Mouse (Mus musculus): ENCODE results near the gene Phf23. TPM values are rescaled to one million over a fixed set of nuclear protein-coding genes. Genes with fewer than 3 reads are reported as not detected.

The Phf23 gene
- polyA plus RNA-seq, 1 experiment from 2014 or later: 48.5 TPM

DNA sequence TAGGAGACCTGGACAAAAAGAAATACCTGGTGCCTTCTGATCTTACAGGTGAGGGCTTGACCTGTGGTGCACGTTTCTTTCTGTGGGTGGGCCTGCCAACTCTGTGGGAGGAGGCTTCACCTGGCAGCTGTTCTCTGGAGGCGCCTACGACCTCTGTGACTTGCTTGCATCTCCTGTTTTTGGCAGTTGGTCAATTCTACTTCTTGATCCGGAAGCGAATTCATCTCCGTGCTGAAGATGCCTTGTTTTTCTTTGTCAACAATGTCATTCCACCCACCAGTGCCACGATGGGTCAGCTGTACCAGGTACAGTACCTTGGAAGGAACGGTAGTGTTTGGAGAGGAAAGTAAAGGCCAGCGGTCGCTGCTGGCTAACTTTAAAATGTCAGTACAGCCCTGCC is 3.2 kb upstream of the Phf23 start:
- Histone ChIP-seq H3K36me3 (ENCODE audit: control insufficient read depth, insufficient read depth, low read length) (peaks cover 49% of the 10 kb centered on the region), H3K9ac (ENCODE audit: low read depth, low read length) (peak overlapping the region; percentile 87; the same call in 1 of the 2 replicates), H3K27ac (ENCODE audit: low read depth, low read length) (no peak overlapping the region), H3K4me2 (replicated peaks; ENCODE audit: low read depth, low read length) (peak overlapping the region; percentile 61), H3K27me3 (ENCODE audit: control insufficient read depth, insufficient read depth, low read length) (no peaks in the 10 kb centered on the region), H3K4me1 (ENCODE audit: control insufficient read depth, insufficient read depth, low read length) (peaks cover 10% of the 10 kb centered on the region), H3K4me3 (ENCODE audit: low read length) (peak overlapping the region; percentile 85), H3K9me3 (ENCODE audit: control insufficient read depth, low read length) (no peaks in the 10 kb centered on the region)
- WGBS: 81% methylated on average over 10 of the region's 10 CpGs
- no peak for ATAC-seq (ENCODE audit: low FRiP score, low TSS enrichment)

DNA sequence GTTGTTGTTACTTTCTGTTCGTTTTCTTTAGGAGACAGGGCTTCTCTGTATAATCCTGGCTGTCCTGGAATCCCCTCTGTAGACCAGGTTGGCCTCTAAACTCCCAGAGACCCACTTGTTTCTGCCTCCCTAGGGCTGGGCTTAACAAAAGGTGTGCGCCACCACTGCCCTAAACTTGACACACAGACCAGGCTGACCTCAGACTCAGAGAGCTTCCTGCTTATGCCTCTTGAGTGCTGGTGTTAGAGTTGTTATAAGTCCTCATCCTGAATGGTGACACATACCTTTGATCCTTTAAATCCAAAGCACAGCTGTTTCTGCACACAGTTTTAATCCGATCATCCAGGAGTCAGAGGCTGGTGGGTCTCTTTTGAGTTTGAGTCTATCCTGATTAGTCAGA is 2.6 kb upstream of the Phf23 start:
- Histone ChIP-seq H3K9ac (ENCODE audit: low read depth, low read length) (0 out of 2 replicates have a peak overlapping the region, but pooled peaks have one; percentile 87), H3K4me2 (replicated peaks; ENCODE audit: low read depth, low read length) (no peak overlapping the region; the same call in 1 of the 2 replicates), H3K27me3 (ENCODE audit: control insufficient read depth, insufficient read depth, low read length) (no peaks in the 10 kb centered on the region), H3K27ac (ENCODE audit: low read depth, low read length) (no peak overlapping the region), H3K9me3 (ENCODE audit: control insufficient read depth, low read length) (no peaks in the 10 kb centered on the region), H3K36me3 (ENCODE audit: control insufficient read depth, insufficient read depth, low read length) (peaks cover 49% of the 10 kb centered on the region), H3K4me3 (ENCODE audit: low read length) (peak overlapping the region; percentile 85; the same call in 1 of the 2 replicates), H3K4me1 (ENCODE audit: control insufficient read depth, insufficient read depth, low read length) (peaks cover 15% of the 10 kb centered on the region)
- WGBS: 90% methylated on average over 3 of the region's 3 CpGs
- ATAC-seq (ENCODE audit: low FRiP score, low TSS enrichment): no peak

DNA sequence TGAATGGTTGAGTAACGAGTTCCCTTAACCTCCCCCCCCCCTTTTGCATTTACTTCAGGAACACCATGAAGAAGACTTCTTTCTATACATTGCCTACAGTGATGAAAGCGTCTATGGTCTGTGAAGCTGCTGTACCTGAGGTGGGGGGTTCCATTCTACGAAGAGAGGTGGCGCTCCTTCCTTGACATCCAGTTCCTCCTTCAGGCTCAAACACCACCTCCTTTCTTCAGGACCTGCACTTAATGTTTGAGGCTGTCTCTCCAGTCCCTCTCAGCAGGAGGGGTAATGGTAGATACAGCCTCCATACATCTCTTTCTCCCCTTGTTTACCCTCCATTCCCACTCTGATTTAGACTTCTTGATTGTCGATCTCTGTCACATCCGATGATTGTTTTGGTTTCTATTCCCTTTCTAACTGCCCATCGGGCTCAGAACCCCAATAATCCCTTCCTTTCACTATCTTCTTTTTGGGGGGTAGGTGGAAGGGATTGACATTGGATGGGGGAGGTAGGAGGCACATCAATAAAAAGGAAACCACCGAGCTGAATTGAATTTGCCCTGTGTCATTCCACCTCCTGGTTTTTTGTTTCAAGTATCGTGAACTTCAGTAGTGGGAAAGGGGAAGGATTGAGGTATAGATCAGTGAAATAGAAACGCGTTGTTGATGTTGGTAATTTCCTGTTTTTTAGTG is 1.0 kb upstream of the Phf23 start:
- no peak overlapping the region; the same call in 1 of the 2 replicates for H3K27ac ChIP-seq (ENCODE audit: low read depth, low read length)
- H3K4me2 ChIP-seq (replicated peaks; ENCODE audit: low read depth, low read length): peak overlapping the region; percentile 32
- 87% methylated on average over 11 of the region's 11 CpGs for WGBS
- peak overlapping the region; percentile 99; the same call in 1 of the 2 replicates for H3K4me3 ChIP-seq (ENCODE audit: low read length)
- peaks cover 17% of the 10 kb centered on the region for H3K4me1 ChIP-seq (ENCODE audit: control insufficient read depth, insufficient read depth, low read length)
- H3K9me3 ChIP-seq (ENCODE audit: control insufficient read depth, low read length): no peaks in the 10 kb centered on the region
- no peak for ATAC-seq (ENCODE audit: low FRiP score, low TSS enrichment)
- H3K27me3 ChIP-seq (ENCODE audit: control insufficient read depth, insufficient read depth, low read length): no peaks in the 10 kb centered on the region
- H3K9ac ChIP-seq (ENCODE audit: low read depth, low read length): no peak overlapping the region
- peaks cover 49% of the 10 kb centered on the region for H3K36me3 ChIP-seq (ENCODE audit: control insufficient read depth, insufficient read depth, low read length)

DNA sequence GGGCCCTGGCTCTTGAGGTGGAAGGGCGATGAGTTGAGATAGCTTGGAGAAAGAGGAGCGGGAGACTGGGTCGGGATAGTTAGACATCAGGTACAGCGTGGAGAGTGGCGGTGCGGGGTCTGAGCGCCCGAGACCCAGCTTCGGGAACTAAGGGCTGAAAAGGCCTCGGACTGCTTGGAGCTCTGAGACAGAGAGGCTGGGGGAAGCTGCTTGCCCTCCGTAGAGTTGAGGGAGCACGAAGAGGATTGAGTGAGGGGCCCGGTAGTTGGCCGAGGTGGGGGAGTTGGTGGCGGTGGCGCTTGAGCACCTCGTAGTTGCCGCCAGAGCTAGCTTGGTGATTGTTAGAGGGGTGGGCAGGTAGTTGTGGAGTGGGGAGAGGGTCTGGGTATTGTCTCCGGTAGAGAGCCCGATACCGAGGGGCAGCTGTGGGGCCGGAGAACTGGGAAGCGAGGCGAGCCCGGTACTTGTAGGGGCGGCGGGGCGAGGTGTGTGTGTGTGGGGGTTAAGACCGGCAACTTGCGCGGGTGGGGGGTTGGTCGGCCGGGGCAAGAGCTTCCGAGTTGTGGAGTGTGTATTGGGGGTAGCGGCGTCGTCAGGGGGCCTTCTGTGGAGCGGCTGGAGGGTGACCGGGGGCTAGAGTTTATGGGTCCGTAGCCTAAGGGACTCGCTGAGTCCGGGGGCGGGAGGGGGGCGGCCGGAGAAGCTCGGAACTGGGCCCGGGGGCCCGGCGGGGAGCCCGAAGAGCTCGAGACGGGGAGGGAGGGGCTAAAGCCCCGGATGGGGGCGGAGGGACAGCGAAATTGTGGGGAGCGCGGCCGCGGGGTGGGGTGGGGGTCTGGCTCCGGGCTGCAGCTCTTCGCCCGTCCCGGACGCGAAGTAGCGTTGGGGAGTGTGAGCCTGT is 834 bp downstream of the Phf23 start:
- Histone ChIP-seq H3K27me3 (ENCODE audit: control insufficient read depth, insufficient read depth, low read length) (no peaks in the 10 kb centered on the region), H3K4me3 (ENCODE audit: low read length) (peak overlapping the region; percentile 99), H3K9me3 (ENCODE audit: control insufficient read depth, low read length) (no peaks in the 10 kb centered on the region), H3K36me3 (ENCODE audit: control insufficient read depth, insufficient read depth, low read length) (peaks cover 48% of the 10 kb centered on the region), H3K9ac (ENCODE audit: low read depth, low read length) (peak overlapping the region; percentile 98), H3K4me2 (replicated peaks; ENCODE audit: low read depth, low read length) (peak overlapping the region; percentile 49), H3K4me1 (ENCODE audit: control insufficient read depth, insufficient read depth, low read length) (peaks cover 20% of the 10 kb centered on the region), H3K27ac (ENCODE audit: low read depth, low read length) (peak overlapping the region; percentile 98)
- 1% methylated on average over 60 of the region's 66 CpGs for WGBS
- peak; percentile 0; the same call in 1 of the 2 replicates for ATAC-seq (ENCODE audit: low FRiP score, low TSS enrichment)

DNA sequence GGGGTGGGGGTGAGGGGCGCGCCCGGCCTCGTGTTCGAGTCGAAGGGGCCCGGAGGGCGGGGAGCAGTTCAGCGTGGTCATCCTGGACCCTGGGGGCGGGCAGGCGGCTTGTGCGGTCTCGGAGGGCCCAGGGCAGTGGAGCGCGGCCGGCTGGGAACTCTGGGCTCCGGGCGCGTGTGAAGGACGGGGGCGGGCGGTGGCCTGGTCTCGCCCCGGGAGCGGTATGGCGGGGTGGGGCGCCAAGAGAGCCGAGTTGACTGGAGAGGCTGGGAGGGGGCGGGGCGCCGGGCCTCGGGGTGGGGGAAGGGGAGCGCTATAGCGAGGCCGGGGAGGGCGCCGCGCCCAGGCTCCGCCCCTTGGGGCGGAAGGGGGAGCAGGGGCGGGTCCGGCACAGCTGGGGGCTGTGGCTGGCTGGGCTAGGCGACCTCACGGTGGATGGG is 1.5 kb downstream of the Phf23 start:
- Histone ChIP-seq H3K4me2 (replicated peaks; ENCODE audit: low read depth, low read length) (peak overlapping the region; percentile 49), H3K27me3 (ENCODE audit: control insufficient read depth, insufficient read depth, low read length) (no peaks in the 10 kb centered on the region), H3K27ac (ENCODE audit: low read depth, low read length) (peak overlapping the region; percentile 98), H3K9ac (ENCODE audit: low read depth, low read length) (peak overlapping the region; percentile 98), H3K36me3 (ENCODE audit: control insufficient read depth, insufficient read depth, low read length) (peaks cover 48% of the 10 kb centered on the region), H3K9me3 (ENCODE audit: control insufficient read depth, low read length) (no peaks in the 10 kb centered on the region), H3K4me1 (ENCODE audit: control insufficient read depth, insufficient read depth, low read length) (peaks cover 27% of the 10 kb centered on the region), H3K4me3 (ENCODE audit: low read length) (peak overlapping the region; percentile 99)
- WGBS: 2% methylated on average over 28 of the region's 44 CpGs
- ATAC-seq (ENCODE audit: low FRiP score, low TSS enrichment): peak; percentile 75

DNA sequence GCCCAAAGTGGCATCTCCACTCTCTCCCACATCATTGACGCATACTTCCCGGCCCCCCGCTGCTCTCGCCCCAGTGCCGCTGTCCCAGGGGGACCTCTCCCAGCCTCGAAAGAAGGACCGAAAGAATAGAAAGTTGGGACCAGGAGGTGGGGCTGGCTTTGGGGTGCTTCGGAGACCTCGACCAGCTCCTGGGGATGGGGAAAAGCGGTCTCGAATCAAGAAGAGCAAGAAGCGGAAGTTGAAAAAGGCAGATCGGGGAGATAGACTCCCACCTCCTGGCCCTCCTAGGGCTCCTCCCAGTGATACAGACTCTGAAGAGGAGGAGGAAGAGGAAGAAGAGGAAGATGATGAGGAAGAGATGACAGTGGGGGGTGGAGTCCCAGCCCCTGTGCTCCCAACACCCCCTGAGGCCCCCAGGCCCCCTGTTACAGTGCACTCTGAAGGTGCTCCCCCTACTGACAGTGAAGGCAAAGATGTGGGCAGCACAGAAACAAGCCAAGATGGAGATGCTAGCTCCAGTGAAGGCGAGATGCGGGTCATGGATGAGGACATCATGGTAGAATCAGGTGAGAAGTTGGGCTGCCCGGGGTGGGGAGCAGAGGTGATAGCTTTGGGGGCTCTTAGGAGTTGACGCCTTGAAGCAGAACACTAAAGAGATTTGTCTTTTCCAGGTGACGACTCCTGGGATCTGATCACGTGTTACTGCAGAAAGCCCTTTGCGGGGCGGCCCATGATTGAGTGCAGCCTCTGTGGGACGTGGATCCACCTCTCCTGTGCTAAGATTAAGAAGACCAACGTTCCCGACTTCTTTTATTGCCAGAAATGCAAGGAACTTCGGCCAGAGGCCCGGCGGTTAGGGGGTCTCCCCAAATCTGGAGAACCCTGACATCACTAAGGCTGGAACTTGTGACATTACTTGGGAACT is 3.3 kb downstream of the Phf23 start:
- peaks cover 37% of the 10 kb centered on the region for H3K36me3 ChIP-seq (ENCODE audit: control insufficient read depth, insufficient read depth, low read length)
- H3K4me3 ChIP-seq (ENCODE audit: low read length): no peak overlapping the region; the same call in 1 of the 2 replicates
- no peaks in the 10 kb centered on the region for H3K9me3 ChIP-seq (ENCODE audit: control insufficient read depth, low read length)
- H3K9ac ChIP-seq (ENCODE audit: low read depth, low read length): no peak overlapping the region
- no peak for ATAC-seq (ENCODE audit: low FRiP score, low TSS enrichment)
- WGBS: 92% methylated on average over 27 of the region's 27 CpGs
- H3K27me3 ChIP-seq (ENCODE audit: control insufficient read depth, insufficient read depth, low read length): no peaks in the 10 kb centered on the region
- no peak overlapping the region for H3K27ac ChIP-seq (ENCODE audit: low read depth, low read length)
- H3K4me2 ChIP-seq (replicated peaks; ENCODE audit: low read depth, low read length): no peak overlapping the region
- peaks cover 31% of the 10 kb centered on the region for H3K4me1 ChIP-seq (ENCODE audit: control insufficient read depth, insufficient read depth, low read length)

DNA sequence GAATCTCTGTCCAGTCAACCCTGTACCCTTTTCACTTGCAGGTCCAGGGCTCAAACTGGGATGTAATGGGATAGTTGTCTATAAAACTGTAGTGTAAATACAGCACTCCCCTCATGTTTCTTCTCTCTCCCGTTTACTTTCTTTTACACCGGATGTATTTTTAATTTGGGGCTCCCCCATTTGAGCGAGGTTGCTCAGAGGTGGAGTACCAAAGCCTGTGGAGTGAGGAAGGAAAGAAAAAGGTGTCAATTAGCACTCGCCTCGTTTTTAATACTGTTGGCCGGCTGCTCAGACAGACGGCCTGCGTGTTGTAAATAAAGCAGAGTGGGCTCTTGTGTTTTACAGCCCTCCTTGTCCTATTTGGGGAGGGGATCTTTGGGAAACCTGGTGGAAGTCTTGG is 4.1 kb downstream of the Phf23 start:
- ATAC-seq (ENCODE audit: low FRiP score, low TSS enrichment): no peak
- Histone ChIP-seq H3K27me3 (ENCODE audit: control insufficient read depth, insufficient read depth, low read length) (no peaks in the 10 kb centered on the region), H3K27ac (ENCODE audit: low read depth, low read length) (peak overlapping the region; percentile 13; the same call in 1 of the 2 replicates), H3K4me2 (replicated peaks; ENCODE audit: low read depth, low read length) (no peak overlapping the region), H3K9ac (ENCODE audit: low read depth, low read length) (no peak overlapping the region), H3K4me3 (ENCODE audit: low read length) (no peak overlapping the region), H3K9me3 (ENCODE audit: control insufficient read depth, low read length) (no peaks in the 10 kb centered on the region), H3K36me3 (ENCODE audit: control insufficient read depth, insufficient read depth, low read length) (peaks cover 30% of the 10 kb centered on the region), H3K4me1 (ENCODE audit: control insufficient read depth, insufficient read depth, low read length) (peaks cover 31% of the 10 kb centered on the region)
- WGBS: 62% methylated on average over 8 of the region's 8 CpGs

DNA sequence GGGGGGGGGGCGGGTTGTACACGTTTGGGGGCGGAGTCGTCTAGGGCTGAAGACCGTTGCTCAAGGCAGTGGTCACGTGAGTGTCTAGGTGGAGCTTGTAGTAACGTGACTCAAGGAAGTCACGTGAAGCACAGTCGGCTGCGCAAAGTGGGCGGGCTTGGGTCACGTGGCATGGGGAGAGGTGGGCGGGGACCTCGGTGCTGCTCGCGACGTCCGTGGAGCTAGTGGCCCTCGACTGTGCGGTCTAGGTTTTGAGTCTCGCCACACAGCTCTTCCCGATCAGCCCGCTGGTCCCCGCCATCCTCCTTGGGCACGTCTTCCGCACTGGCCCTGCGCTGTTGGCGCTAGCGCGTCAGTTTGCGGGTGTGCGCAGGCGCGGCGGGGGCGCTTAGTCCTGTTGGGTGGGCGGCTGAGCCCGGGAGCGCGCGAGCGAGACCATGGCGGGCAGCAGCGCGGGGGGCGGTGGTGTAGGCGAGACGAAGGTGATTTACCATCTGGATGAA is 4.9 kb downstream of the Phf23 start, which contains the start of gene Dvl2:
Gene Dvl2, plus strand, starts transcription at position 200 of the 503 bp plus-strand sequence.
- H3K9ac ChIP-seq (ENCODE audit: low read depth, low read length): peak within 1 kb of the TSS; percentile 86
- H3K36me3 ChIP-seq (ENCODE audit: control insufficient read depth, insufficient read depth, low read length): peaks cover 36% of the 10 kb centered on the region
- no peaks in the 10 kb centered on the region for H3K9me3 ChIP-seq (ENCODE audit: control insufficient read depth, low read length)
- H3K4me1 ChIP-seq (ENCODE audit: control insufficient read depth, insufficient read depth, low read length): peaks cover 31% of the 10 kb centered on the region
- peak within 1 kb of the TSS; percentile 85 for H3K4me2 ChIP-seq (replicated peaks; ENCODE audit: low read depth, low read length)
- peak within 1 kb of the TSS; percentile 88 for H3K4me3 ChIP-seq (ENCODE audit: low read length)
- no peaks in the 10 kb centered on the region for H3K27me3 ChIP-seq (ENCODE audit: control insufficient read depth, insufficient read depth, low read length)
- ATAC-seq (ENCODE audit: low FRiP score, low TSS enrichment): peak; percentile 53
- under 1% methylated on average over 48 of the region's 48 CpGs for WGBS
- peak within 1 kb of the TSS; percentile 96 for H3K27ac ChIP-seq (ENCODE audit: low read depth, low read length)

Measured in kidney, embryonic 14.5 days (tissue).